Mouse (Mus musculus) liver, adult 2 months (tissue): ENCODE measurements at regions not wholly inside any gene's neighbourhood (a gene's known extent, or its start where the extent isn't known, plus 50 kb on each side); places are given as distances from the start of the nearest gene placed in this dataset.

Experiments
- DNase-seq: peaks from one replicate; pipeline ENCODE4 v3.0.0-alpha.2; 2011; ENCODE audit warnings: low read depth, low spot score; ENCODE audit errors: extremely low read depth
- H3K27ac ChIP-seq: fragments of 200-500 bp; replicated peaks from 2 replicates; pipeline ENCODE4 v1.5.1; 2012; ENCODE audit warnings: low read depth, mild to moderate bottlenecking, control low read depth, inconsistent platforms, low read length; ENCODE audit not compliant: insufficient read depth
- H3K27me3 ChIP-seq: fragments of 200-500 bp; 2 replicates; pipeline ENCODE4 v1.6.1; 2012; ENCODE audit warnings: mild to moderate bottlenecking, moderate library complexity, low read length, inconsistent platforms; ENCODE audit not compliant: control insufficient read depth, insufficient read depth
- H3K36me3 ChIP-seq: fragments of 200-500 bp; 2 replicates; pipeline ENCODE4 v1.6.1; 2012; ENCODE audit warnings: low read length, inconsistent platforms; ENCODE audit not compliant: control insufficient read depth, insufficient read depth
- H3K4me1 ChIP-seq: fragments of 200-500 bp; 2 replicates; pipeline ENCODE4 v1.6.1; 2011; ENCODE audit warnings: low read length; ENCODE audit not compliant: control insufficient read depth, insufficient read depth
- H3K4me3 ChIP-seq: fragments of 200-500 bp; 2 replicates; pipeline ENCODE4 v1.5.1; 2011; ENCODE audit warnings: low read depth, mild to moderate bottlenecking, control low read depth, low read length, moderate library complexity; ENCODE audit not compliant: insufficient read depth
- H3K79me2 ChIP-seq: fragments of 200-500 bp; 2 replicates; pipeline ENCODE4 v1.6.1; 2012; ENCODE audit warnings: inconsistent platforms, mild to moderate bottlenecking, low read length, moderate library complexity; ENCODE audit not compliant: control insufficient read depth, insufficient read depth
- H3K9ac ChIP-seq: fragments of 200-500 bp; 2 replicates; pipeline ENCODE4 v1.6.1; 2012; ENCODE audit warnings: low read depth, mild to moderate bottlenecking, control low read depth, inconsistent platforms, low read length
- CTCF ChIP-seq: fragments of 200-500 bp; IDR thresholded peaks from 2 replicates; pipeline ENCODE4 v1.5.1; 2011; ENCODE audit warnings: low read depth, low read length, control low read depth
- POLR2A ChIP-seq: fragments of 200-500 bp; IDR thresholded peaks from 2 replicates; pipeline ENCODE4 v1.6.1; 2011; ENCODE audit warnings: low read length, control low read depth; ENCODE audit not compliant: insufficient read depth; ENCODE audit errors: extremely low read depth
- WGBS: fragments of 180-500 bp; shearing (Covaris S2); methylation state at CpG from one replicate; pipeline ENCODE4 v1.1.7; 2018; 5-methylcytosine and 5-hydroxymethylcytosine counted together

DNA sequence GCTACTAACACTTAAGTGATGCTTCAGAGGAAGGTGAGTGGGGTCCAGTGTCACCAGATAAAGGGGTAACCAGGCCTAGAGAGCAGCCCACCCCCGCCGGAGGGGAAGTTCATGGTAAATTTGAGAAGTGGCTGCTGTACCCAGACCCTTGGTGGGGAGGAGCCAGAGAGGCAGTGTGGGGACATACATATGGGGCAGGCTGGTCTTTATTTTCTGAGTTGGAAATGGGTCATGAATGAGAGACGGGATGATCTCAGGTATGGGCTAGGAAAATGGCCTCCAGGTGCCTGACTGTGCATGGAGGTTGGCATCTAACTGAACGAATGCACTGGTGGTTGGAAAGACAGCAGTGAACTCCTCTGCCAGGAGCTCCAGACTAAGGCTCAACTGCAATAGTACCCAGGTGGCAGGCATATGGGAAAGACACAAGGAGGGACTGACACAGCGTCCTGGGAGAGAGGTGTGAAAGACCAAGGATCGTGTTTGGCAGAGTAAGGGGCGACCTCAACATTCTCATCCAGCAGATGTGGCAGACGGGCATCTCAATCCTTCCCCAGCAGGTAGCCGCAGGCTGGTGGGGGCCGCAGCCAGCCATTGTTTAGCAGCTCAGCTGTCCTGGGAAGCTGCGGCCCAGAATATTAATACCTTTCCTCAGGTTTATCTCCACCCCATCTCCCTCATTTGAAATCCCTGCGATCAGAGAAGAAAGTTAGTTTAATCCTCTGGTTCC, 387.7 kb downstream of the Rps24 start:
- H3K36me3 ChIP-seq, result no peaks in the 10 kb centered on the region
- H3K27ac ChIP-seq, result no peak overlapping the region
- H3K4me3 ChIP-seq, result no peak overlapping the region
- no peaks in the 10 kb centered on the region for H3K27me3 ChIP-seq
- H3K9ac ChIP-seq, result no peak overlapping the region
- no peaks in the 10 kb centered on the region for H3K4me1 ChIP-seq
- TF ChIP-seq POLR2A, result no peak
- no peak for TF ChIP-seq CTCF
- no peak for DNase-seq
- no peaks in the 10 kb centered on the region for H3K79me2 ChIP-seq
- 79% methylated on average over 12 of the region's 12 CpGs for WGBS

DNA sequence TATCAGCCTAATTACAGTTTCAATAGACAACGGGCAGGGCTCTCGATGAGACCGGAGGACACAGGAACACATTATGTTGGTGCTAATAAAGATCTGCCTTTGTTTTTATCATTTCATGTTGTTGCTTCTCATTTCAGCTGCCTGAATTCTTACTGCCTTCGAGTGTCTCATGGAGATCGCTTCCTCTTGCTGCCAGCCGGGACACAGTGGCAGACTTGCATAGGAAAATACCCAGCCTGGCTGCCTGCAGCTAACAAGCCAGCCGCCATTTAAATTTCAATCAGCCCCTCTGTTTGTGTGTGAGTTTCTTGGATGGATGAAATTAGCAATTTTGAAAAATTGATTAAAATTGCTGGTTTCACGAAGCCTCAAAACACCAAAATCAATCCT, 388.2 kb downstream of the Rps24 start:
- H3K27ac ChIP-seq, result no peak overlapping the region
- no peaks in the 10 kb centered on the region for H3K36me3 ChIP-seq
- no peaks in the 10 kb centered on the region for H3K79me2 ChIP-seq
- no peak for DNase-seq
- TF ChIP-seq CTCF, result no peak
- no peak for TF ChIP-seq POLR2A
- no peaks in the 10 kb centered on the region for H3K27me3 ChIP-seq
- no peaks in the 10 kb centered on the region for H3K4me1 ChIP-seq
- 83% methylated on average over 8 of the region's 8 CpGs for WGBS
- H3K4me3 ChIP-seq, result no peak overlapping the region
- H3K9ac ChIP-seq, result no peak overlapping the region

DNA sequence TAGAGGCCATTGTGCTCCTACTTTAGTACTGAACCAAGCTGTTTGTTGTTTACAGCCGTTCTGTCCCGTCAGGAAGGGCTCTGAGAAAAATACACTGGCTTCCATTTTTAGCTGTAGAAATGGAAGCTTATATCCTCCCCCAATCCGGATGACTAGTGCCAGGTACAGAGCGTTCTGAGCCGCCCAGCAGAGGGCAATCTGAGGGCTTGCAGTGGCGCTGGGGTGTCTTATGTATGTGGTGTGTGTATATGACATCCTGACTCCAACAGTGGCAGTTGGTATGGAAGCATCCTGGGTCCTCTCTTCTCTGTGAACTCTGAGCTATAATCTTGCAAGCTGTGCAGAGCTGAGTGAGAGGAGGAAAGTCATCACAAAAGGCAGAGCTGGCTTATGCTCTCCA, 389.0 kb downstream of the Rps24 start:
- H3K27me3 ChIP-seq, result no peaks in the 10 kb centered on the region
- no peak overlapping the region for H3K4me3 ChIP-seq
- no peaks in the 10 kb centered on the region for H3K79me2 ChIP-seq
- no peaks in the 10 kb centered on the region for H3K36me3 ChIP-seq
- no peak for DNase-seq
- 79% methylated on average over 6 of the region's 6 CpGs for WGBS
- TF ChIP-seq CTCF (no peak), POLR2A (no peak)
- no peak overlapping the region for H3K27ac ChIP-seq
- no peaks in the 10 kb centered on the region for H3K4me1 ChIP-seq
- no peak overlapping the region for H3K9ac ChIP-seq

DNA sequence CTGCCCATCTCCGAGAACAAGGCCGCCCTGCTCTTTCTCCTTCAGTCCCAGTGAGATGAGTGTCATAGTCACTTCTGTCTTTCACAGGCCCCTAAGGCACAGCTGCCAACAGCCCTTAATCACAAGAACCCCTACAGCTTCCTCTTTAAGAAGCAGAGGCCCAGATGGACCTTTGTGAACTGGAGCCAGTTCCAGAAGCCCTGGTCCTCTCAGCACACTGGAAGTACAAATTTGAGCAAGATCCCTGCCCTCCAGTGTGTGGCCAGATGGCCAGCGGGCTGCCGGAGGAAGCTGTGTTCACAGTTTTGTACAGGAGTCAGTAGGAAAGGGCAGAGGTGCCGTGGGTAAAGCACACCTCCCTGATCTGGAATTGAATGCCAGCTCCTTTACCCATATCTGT, 389.6 kb downstream of the Rps24 start:
- no peak overlapping the region for H3K9ac ChIP-seq
- no peak overlapping the region for H3K27ac ChIP-seq
- H3K79me2 ChIP-seq, result no peaks in the 10 kb centered on the region
- WGBS, result 94% methylated on average over 5 of the region's 5 CpGs
- TF ChIP-seq POLR2A, result no peak
- no peak for TF ChIP-seq CTCF
- no peak overlapping the region for H3K4me3 ChIP-seq
- H3K27me3 ChIP-seq, result no peaks in the 10 kb centered on the region
- H3K36me3 ChIP-seq, result no peaks in the 10 kb centered on the region
- no peaks in the 10 kb centered on the region for H3K4me1 ChIP-seq
- DNase-seq, result no peak

DNA sequence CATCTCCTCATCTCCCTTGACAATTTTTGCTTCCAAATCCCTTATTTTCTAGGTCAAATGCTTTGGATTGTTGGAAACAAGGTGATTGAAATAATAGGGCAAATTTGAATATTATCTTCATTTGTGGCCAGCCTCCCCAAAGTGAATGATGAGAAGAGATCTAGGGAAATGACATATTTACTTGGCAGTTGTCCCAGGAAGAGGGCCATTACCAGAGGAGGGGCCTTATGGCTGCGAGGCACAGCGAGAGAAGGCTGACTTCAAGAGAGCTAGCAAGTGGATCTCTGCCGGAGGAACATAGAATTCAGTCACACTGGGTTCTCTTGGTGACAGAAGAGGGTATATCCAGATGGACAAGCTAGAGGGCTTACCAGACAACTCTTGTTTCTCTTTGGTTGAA, 390.9 kb downstream of the Rps24 start:
- Histone ChIP-seq H3K9ac (no peak overlapping the region), H3K27me3 (no peaks in the 10 kb centered on the region), H3K4me3 (no peak overlapping the region), H3K79me2 (no peaks in the 10 kb centered on the region), H3K4me1 (no peaks in the 10 kb centered on the region), H3K36me3 (no peaks in the 10 kb centered on the region), H3K27ac (no peak overlapping the region)
- no peak for DNase-seq
- 73% methylated on average over 3 of the region's 3 CpGs for WGBS
- TF ChIP-seq POLR2A (no peak), CTCF (no peak)

DNA sequence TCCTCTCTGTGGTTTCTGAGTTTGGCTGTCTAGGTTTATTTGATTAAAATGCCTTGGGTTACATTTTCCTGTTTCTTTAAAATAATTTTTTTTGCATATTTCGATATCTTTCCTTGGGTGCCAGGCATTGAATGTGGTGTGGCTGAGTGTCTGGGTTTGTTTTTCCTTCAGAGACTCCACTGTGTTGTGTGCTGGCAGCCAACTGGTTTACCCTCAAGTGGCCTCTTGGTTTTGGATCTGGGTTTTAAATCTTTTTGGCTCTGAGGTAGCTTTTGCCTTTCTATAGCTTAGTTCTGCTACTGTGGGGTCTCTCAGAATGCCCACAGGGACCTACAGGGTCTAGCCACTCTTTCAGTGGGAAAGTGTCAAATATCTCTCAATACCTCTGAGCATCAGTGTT, 399.2 kb downstream of the Rps24 start:
- no peak for DNase-seq
- Histone ChIP-seq H3K4me3 (no peak overlapping the region), H3K27ac (no peak overlapping the region), H3K27me3 (no peaks in the 10 kb centered on the region), H3K79me2 (no peaks in the 10 kb centered on the region), H3K4me1 (no peaks in the 10 kb centered on the region), H3K36me3 (no peaks in the 10 kb centered on the region), H3K9ac (no peak overlapping the region)
- 73% methylated on average over 1 of the region's 1 CpGs for WGBS
- TF ChIP-seq CTCF (no peak), POLR2A (no peak)
